Mouse (Mus musculus) spleen, adult 12 weeks (tissue): ENCODE data around the gene Samd14.

Experiments
- DNase-seq: peaks from one replicate; pipeline ENCODE4 v3.0.0; 2022; ENCODE audit warnings: low spot score

Samd14 gene

DNA sequence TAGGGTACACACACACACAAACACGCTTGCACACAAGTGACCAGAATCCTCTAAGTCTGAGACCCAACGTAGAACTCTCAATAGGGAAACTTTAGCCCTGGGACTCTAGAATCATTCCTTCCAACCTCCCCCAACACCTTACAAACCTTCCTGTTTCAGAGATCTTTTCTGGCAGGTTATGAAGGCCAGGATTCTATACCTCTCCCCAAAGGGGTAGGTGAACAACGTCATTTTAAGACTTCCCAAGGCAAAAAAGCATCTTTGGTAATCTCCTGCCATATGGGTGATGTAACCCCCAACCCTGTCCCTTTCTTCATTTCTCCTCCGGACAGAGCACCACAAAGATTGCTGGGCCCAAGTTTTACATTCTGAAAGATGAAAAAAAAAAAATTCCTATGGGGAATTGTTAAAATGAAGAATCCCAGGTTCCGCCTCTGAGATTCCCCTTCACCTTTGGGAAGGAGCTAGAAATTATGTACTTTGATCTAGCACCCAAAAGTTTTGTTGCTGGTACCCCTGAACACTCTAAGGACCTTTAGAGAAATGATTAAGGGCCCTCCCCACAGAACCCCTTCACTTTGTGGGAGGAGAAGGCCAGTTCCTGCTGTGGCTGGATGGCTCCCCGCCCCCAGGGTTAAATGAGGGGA is 19.5 kb upstream of the Samd14 start:
- DNase-seq = no peak

DNA sequence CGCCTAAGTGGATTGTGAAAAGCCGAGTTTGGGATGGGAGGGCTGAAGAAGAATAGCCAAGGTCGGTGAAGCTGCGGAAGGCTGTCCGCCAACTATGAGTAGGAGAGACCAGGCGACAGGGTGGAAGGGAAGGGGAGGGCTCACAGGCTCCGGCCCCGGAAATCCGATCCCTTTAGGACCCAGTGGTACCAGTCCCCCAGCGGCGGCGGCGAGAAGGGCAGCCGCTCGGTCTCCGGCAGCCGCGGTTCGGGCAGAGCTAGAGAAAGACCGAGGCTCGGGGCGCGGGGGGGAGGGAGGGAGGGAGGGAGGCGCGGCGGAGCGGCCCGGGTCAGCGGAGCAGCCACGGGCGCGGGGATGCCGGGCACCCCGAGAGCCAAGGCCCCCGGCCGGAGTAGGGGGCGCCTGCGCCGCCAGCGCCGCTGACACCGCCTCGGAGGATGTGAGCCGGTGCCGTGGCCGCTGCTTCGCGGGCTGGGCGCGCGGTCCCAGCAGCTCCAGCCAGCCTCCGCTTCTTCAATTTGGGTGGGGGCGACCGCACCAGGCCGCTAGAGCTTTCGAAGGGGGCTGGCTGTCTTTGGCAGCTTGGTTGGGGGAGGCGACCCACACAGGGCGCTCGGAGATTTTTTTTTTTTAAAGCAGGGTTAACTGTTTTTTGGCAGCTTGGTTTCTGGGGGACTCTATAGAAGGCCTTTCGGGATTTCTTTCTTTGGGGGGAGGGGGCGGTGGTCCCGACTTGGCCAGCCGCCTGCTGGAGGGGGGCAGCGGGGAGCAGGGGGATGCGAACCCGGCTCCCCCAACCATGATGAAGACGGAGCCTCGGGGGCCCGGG is 18.7 kb upstream of the Samd14 start, which contains the start of gene Ppp1r9b:
Gene Ppp1r9b, plus strand, starts transcription at position 287 of the 829 bp plus-strand sequence.
- peak; percentile 88 for DNase-seq

DNA sequence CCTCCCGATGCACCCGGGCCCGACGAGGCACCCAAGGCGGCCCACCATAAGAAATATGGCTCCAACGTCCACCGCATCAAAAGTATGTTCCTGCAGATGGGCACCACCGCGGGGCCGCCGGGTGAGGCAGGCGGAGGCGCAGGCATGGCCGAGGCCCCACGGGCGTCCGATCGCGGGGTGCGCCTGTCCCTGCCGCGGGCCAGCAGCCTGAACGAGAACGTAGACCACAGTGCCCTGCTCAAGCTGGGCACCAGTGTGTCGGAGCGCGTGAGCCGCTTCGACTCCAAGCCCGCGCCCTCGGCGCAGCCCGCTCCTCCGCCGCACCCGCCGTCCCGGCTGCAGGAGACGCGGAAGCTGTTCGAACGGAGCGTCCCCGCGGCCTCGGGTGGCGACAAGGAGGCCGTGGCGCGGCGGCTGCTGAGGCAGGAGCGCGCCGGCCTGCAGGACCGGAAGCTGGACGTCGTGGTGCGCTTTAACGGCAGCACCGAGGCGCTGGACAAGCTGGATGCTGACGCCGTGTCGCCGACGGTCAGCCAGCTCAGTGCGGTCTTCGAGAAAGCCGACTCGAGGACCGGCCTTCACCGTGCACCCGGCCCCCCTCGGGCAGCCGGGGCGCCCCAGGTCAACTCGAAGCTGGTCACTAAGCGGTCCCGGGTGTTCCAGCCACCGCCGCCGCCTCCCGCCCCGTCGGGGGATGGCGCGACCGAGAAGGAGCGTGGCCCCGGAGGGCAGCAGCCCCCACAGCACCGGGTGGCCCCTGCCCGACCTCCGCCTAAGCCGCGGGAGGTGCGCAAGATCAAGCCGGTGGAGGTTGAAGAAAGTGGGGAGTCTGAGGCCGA is 17.8 kb upstream of the Samd14 start:
- DNase-seq = peak; percentile 58

DNA sequence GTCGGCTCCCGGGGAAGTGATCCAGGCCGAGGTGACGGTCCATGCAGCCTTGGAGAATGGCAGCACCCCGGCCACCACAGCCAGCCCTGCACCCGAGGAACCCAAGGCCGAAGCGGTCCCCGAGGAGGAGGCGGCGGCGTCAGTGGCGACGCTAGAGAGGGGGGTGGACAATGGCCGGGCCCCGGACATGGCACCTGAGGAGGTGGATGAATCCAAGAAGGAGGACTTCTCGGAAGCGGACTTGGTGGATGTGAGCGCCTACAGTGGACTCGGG is 17.3 kb upstream of the Samd14 start:
- no peak for DNase-seq

GRCm38 (mm10) chr11:94992754-94993606 is 16.7 kb upstream of the Samd14 start:
- DNase-seq = no peak

GRCm38 (mm10) chr11:94994208-94994814 is 15.4 kb upstream of the Samd14 start:
- no peak for DNase-seq

DNA sequence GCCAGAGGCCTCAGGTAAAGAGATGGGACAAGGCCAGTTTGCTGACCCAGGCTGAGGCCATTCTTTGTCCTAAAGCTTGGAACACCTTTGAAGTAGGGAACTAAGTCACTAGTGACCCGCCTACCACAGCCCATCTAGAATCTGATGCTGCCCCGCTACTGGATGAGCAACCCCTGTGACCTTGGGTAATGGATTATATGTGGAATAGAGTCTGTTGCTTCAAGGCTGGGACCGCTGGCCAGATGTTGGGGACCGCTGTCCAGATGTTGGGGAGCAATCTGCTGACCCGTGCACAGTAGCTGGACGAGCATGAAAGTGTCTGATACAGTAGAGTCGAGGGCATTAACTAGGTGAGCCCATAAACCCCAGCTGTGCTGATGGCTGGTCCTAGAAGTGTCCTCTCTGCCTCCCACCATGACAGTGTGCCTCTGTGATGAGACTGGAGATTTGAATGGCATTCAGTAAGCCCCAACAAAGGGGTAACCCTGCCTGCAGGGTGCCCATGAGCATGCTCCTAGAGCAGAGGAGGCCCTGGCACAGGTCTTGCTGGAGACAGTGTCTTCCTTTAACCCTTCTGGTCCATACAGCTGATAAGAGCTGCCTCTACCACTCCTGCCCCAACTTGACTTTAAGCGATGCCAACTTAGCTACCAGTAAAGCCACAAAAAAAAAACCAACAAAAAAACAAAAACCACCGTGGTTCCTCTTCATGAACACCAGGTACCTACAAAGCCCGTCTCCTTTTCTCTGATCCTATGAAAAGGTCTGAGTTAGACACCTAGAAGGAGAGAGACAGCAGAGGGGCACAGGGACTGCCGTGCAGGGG is 14.5 kb upstream of the Samd14 start:
- DNase-seq = no peak

- DNase-seq = no peak
Measured at GRCm38 (mm10) chr11:94996101-94996500, 13.6 kb upstream of the Samd14 start.

DNA sequence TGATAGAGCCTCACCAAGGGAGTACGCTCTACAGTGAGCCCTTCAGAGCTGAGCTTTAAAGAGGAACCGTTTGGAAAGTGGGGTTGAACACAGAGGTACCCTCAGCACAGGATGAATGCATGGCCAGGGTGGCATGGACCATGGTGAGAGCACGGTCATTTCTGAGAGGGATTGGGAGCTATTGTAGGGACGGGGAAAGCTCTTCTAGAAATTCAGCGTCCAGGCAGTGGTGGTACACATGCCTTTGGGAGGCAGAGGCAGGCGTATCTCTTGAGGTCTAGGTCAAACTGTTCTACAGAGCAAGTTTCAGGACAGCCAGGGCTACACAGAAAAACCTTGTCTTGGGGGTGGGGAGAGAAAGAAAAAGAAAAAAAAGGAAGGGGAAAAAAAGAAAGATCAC is 12.7 kb upstream of the Samd14 start:
- DNase-seq = no peak

DNA sequence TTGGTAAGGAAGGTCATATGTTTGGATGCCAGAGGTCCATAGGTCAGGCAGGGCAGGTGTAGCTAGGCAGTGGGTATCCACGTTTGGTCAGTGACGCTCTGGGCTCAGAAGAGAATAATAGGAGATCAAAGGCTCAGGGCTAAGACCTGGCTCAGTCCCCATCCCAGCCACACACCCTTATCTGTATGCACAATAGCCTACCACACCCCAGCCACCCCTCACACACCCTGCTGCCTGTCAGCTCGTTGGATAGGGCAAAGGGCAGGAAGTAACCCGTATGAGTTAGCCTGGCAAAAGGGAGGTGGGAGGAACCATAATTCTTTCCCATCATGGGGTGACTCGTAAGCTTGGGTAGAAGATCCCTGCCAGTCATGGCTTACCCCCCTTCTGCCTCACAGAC is 12.1 kb upstream of the Samd14 start:
- peak; percentile 57 for DNase-seq

- no peak for DNase-seq
Measured at GRCm38 (mm10) chr11:94998041-94998531, 11.6 kb upstream of the Samd14 start.

DNA sequence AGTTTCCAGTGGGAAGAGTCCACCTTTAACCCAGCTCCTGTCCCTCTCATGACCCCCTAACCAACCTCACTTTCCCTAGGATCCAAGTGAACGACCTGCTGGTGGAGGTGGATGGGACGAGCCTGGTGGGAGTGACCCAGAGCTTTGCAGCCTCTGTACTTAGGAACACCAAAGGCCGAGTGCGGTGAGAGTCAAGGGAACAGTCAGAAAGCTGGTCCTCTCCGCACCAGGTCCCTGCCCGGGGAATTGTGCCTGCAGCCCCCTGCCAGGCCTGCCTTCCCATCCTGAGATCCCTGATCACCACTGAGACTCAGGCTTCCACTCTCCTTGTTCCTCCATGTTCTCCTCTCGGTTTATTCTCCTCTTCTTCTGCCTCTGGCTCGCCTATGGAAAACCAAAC is 9.6 kb upstream of the Samd14 start:
- no peak for DNase-seq

- DNase-seq = no peak
Measured at GRCm38 (mm10) chr11:95000548-95000947, 9.1 kb upstream of the Samd14 start.

DNA sequence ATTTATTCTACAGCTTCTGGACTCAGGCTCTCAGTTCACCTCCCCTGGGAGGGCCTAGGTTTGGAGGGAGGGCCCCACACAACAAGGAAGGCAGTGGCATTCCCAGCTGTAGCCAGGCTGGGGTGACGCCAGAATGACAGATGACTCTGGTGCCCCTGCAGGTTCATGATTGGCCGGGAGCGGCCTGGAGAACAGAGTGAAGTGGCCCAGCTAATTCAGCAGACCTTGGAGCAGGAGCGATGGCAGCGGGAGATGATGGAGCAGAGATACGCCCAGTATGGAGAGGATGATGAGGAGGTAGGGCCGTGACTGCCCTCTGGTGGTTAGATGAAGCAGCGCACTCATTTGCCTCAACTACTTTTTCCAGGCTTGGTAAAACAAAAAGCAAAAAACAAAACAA is 8.6 kb upstream of the Samd14 start:
- peak; percentile 69 for DNase-seq

- DNase-seq = no peak
Measured at GRCm38 (mm10) chr11:95001584-95002347, 7.9 kb upstream of the Samd14 start.

DNA sequence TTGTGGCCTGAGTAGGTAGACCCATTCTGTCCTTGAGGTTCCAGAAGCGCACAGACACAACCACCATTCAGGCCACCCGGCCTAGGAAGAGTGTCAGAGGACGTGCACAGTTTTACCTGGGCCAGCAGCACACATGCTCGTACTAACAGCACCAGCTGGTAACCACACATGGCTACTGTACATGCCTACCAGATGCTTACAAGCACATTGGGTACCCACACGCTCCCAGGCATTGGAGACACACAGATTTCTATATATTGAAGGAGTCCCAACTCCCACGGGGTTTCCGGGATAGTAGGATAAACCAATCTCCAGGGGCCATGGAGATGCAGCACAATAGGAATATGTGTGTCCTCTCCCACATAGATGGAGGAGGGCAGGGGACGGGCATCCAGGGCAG is 7.0 kb upstream of the Samd14 start:
- no peak for DNase-seq

GRCm38 (mm10) chr11:95004136-95004936 is 5.3 kb upstream of the Samd14 start:
- no peak for DNase-seq

GRCm38 (mm10) chr11:95004937-95005198 is 4.8 kb upstream of the Samd14 start:
- no peak for DNase-seq

- DNase-seq = no peak
Measured at GRCm38 (mm10) chr11:95006038-95006437, 3.6 kb upstream of the Samd14 start.
